In the genomic region with DNA sequence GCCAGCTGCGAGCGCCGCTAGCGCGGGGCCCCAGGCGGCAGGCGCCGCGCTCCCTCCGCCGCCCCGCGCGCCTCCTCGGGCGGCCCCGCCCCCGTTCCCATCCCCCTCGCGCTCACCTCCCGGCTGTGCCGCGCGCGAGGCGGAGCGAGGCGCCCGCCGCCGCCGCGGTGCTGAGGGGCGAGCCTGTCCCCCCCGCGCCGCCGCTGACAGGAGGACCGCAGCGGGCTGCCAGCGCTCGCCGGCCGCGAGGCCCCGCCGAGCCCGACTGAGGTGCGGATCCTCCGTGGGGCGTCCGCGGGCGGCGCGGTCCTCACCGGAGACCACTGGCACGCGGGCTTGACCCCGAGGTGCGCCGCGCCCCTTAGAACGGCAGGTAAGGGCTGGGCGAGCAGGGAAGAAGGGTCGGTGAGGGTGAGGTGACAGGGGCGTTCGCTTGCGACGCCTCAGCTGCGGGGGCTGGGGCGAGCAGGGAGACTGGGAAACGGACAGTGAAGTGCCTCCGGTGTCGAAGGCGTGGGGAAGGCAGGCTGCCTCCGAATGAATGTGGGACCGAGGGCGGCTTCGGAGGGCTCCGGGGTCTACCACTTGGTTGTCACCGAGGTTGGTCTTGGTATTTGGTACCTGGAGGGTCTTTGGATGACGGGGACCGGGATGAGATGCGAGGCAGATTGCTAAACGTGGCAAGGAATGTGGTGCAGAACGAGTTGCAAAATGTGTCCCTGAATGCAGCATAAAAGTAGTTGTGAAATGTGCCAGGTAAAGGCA, we compare ENCODE assay signal across 8 mouse cellular contexts. TPM values are rescaled to one million over a fixed set of nuclear protein-coding genes. Genes with fewer than 3 reads are reported as not detected.
DNase-seq lines count a peak whose midpoint lies in the region; ATAC-seq and TF ChIP-seq lines count a peak whose summit lies in the region.

A gene (plus strand): TSS at position 110 of the 765 bp plus-strand sequence.

- WGBS in intestine, postnatal 0 days, result under 1% methylated on average over 79 of the region's 87 CpGs
- 1% methylated on average over 64 of the region's 87 CpGs for WGBS in limb, embryonic 11.5 days
- WGBS in midbrain, embryonic 13.5 days, result under 1% methylated on average over 80 of the region's 87 CpGs

- ATAC-seq in intestine, postnatal 0 days, result peak; percentile 16; the same call in 1 of the 2 replicates
- ATAC-seq in limb, embryonic 11.5 days (ENCODE audit: insufficient number of reproducible peaks, low FRiP score, low TSS enrichment, low read depth), result peak; percentile 80; the same call in 1 of the 2 replicates
- ATAC-seq in midbrain, embryonic 13.5 days, result peak; percentile 89

- no peaks in the 10 kb centered on the region for H3K4me1 ChIP-seq in intestine, postnatal 0 days (replicated peaks; ENCODE audit: control insufficient read depth, insufficient read depth, low read length)
- no peaks in the 10 kb centered on the region for H3K4me1 ChIP-seq in limb, embryonic 11.5 days (ENCODE audit: control insufficient read depth, insufficient read depth, low read length)
- H3K4me1 ChIP-seq in midbrain, embryonic 13.5 days (replicated peaks), result 0 out of 2 replicates have a peak, but pooled peaks cover 6% of the 10 kb centered on the region

- DNase-seq in 3T3-L1 (ENCODE audit: low read depth, low spot score), result peak; percentile 43
- DNase-seq in adrenal gland, adult (ENCODE audit: inconsistent age in 2 of 2, low spot score in 1 of 2), result peak; percentile 67 to 77
- DNase-seq in embryo, embryonic 9.5 days (ENCODE audit: extremely low spot score), result peak; percentile 61
- no peak for DNase-seq in gonadal fat pad, adult 2 months (ENCODE audit: low read depth)
- peak; percentile 58 for DNase-seq in limb, embryonic 11.5 days (ENCODE audit: low spot score)
- peak; percentile 79 for DNase-seq in testis, postnatal 10 days (ENCODE audit: low spot score)

- no peaks in the 10 kb centered on the region for H3K27me3 ChIP-seq in intestine, postnatal 0 days (replicated peaks; ENCODE audit: control insufficient read depth, insufficient read depth, low read length)
- no peaks in the 10 kb centered on the region for H3K27me3 ChIP-seq in limb, embryonic 11.5 days (ENCODE audit: control insufficient read depth, insufficient read depth, low read length)
- H3K27me3 ChIP-seq in midbrain, embryonic 13.5 days, result no peaks in the 10 kb centered on the region

- H3K4me2 ChIP-seq in intestine, postnatal 0 days (replicated peaks; ENCODE audit: low read depth), result peak within 1 kb of the TSS; percentile 77
- H3K4me2 ChIP-seq in limb, embryonic 11.5 days (ENCODE audit: low read depth, severe bottlenecking), result peak within 1 kb of the TSS; percentile 89
- peak within 1 kb of the TSS; percentile 64 for H3K4me2 ChIP-seq in midbrain, embryonic 13.5 days (replicated peaks)

- no peaks in the 10 kb centered on the region for H3K9me3 ChIP-seq in intestine, postnatal 0 days (ENCODE audit: control insufficient read depth)
- H3K9me3 ChIP-seq in limb, embryonic 11.5 days (ENCODE audit: control insufficient read depth, low read length), result no peaks in the 10 kb centered on the region
- no peaks in the 10 kb centered on the region for H3K9me3 ChIP-seq in midbrain, embryonic 13.5 days

- H3K36me3 ChIP-seq in intestine, postnatal 0 days (ENCODE audit: control insufficient read depth, insufficient read depth), result no peaks in the 10 kb centered on the region
- no peaks in the 10 kb centered on the region for H3K36me3 ChIP-seq in limb, embryonic 11.5 days (ENCODE audit: control insufficient read depth, insufficient read depth, low read length)
- H3K36me3 ChIP-seq in midbrain, embryonic 13.5 days, result no peaks in the 10 kb centered on the region

- H3K9ac ChIP-seq in intestine, postnatal 0 days (ENCODE audit: low read depth, low read length), result peak within 1 kb of the TSS; percentile 77
- peak within 1 kb of the TSS; percentile 72 for H3K9ac ChIP-seq in limb, embryonic 11.5 days (ENCODE audit: low read length)
- peak within 1 kb of the TSS; percentile 91 for H3K9ac ChIP-seq in midbrain, embryonic 13.5 days (replicated peaks)

- peak within 1 kb of the TSS; percentile 82 for H3K27ac ChIP-seq in intestine, postnatal 0 days (ENCODE audit: low read depth, low read length)
- peak within 1 kb of the TSS; percentile 86 for H3K27ac ChIP-seq in limb, embryonic 11.5 days (replicated peaks; ENCODE audit: low read depth, low read length)
- peak within 1 kb of the TSS; percentile 96 for H3K27ac ChIP-seq in midbrain, embryonic 13.5 days

- H3K4me3 ChIP-seq in intestine, postnatal 0 days (ENCODE audit: low read depth, low read length), result peak within 1 kb of the TSS; percentile 63
- H3K4me3 ChIP-seq in limb, embryonic 11.5 days (ENCODE audit: low read depth, low read length), result peak within 1 kb of the TSS; percentile 62
- H3K4me3 ChIP-seq in midbrain, embryonic 13.5 days (replicated peaks), result peak within 1 kb of the TSS; percentile 81

- TF ChIP-seq CTCF in intestine, postnatal 0 days (IDR thresholded peaks at IDR 0.05; ENCODE audit: low read depth), result no peak

RNA-seq across cellular contexts. Expression of the gene that starts here (rescaled TPM):
- 15.2 and 18.8 TPM in 2 replicates for polyA plus RNA-seq in gonadal fat pad, adult 2 months (2012; rRNA removed)
- 3.0 and 3.5 TPM in 2 replicates for polyA plus RNA-seq in intestine, postnatal 0 days (2015; fragmentation: Nextera tagmentation; extraction: Ambion mirVana)
- 5.6 and 9.1 TPM in 2 replicates for polyA plus RNA-seq in limb, embryonic 11.5 days (2014; fragmentation: Nextera tagmentation; extraction: Ambion mirVana)
- polyA plus RNA-seq in midbrain, embryonic 13.5 days (2015; fragmentation: Nextera tagmentation; extraction: Ambion mirVana), result 30.3 and 31.3 TPM in 2 replicates

Comparison
In these comparisons a context has a peak if more than half of its experiments do, and no peak if none do; other contexts are left out.
1. ATAC-seq: peak in every context shown above with its lines; median percentile 89 in midbrain, embryonic 13.5 days; 80 in limb, embryonic 11.5 days; 16 in intestine, postnatal 0 days.